Mouse (Mus musculus) heart, embryonic 14.5 days (tissue): ENCODE measurements around the gene Actn2. TPM values are rescaled to one million over a fixed set of nuclear protein-coding genes. Genes with fewer than 3 reads are reported as not detected.

ENCODE experiments used
- ATAC-seq: fragments of 200-750 bp; cut with Nextera tagmentation; 2 replicates; pipeline ENCODE4 v1.8.0; 2017; ENCODE audit warnings: low read depth, moderate TSS enrichment; ENCODE audit not compliant: insufficient number of reproducible peaks, insufficient read depth, low FRiP score
- H3K27ac ChIP-seq, 2 experiments: fragments of 200-500 bp in 1 of 2; fragments of 300-500 bp in 1 of 2; sonication (generic) in 1 of 2; replicated peaks in 1 of 2; 2 replicates each; pipeline ENCODE4 v1.5.1; 2012 to 2014; ENCODE audit warnings: low read depth in 2 of 2, low read length in 2 of 2, control low read depth in 1 of 2, mild to moderate bottlenecking in 1 of 2, mixed read lengths in 1 of 2; ENCODE audit not compliant: control insufficient read depth in 1 of 2, insufficient read depth in 1 of 2
- H3K27me3 ChIP-seq: fragments of 300-500 bp; sonication (generic); 2 replicates; pipeline ENCODE4 v1.6.1; 2014; ENCODE audit warnings: mild to moderate bottlenecking, low read length, control low read depth; ENCODE audit not compliant: control insufficient read depth, insufficient read depth
- H3K36me3 ChIP-seq: fragments of 300-500 bp; sonication (generic); 2 replicates; pipeline ENCODE4 v1.6.1; 2014; ENCODE audit warnings: mild to moderate bottlenecking, control low read depth, low read length, mixed read lengths; ENCODE audit not compliant: control insufficient read depth, insufficient read depth
- H3K4me1 ChIP-seq, 2 experiments: fragments of 200-500 bp in 1 of 2; fragments of 300-500 bp in 1 of 2; sonication (generic) in 1 of 2; 2 replicates each; pipeline ENCODE4 v1.6.1; 2012 to 2014; ENCODE audit warnings: low read length in 2 of 2, control low read depth in 1 of 2, mixed read lengths in 1 of 2; ENCODE audit not compliant: control insufficient read depth in 2 of 2, insufficient read depth in 2 of 2
- H3K4me2 ChIP-seq: fragments of 300-500 bp; sonication (generic); 2 replicates; pipeline ENCODE4 v1.6.1; 2014; ENCODE audit warnings: mild to moderate bottlenecking, low read length
- H3K4me3 ChIP-seq, 2 experiments: fragments of 200-500 bp in 1 of 2; fragments of 300-500 bp in 1 of 2; sonication (generic) in 1 of 2; 2 replicates each; pipeline ENCODE4 v1.5.1; 2012 to 2014; ENCODE audit warnings: low read length in 2 of 2, mild to moderate bottlenecking in 2 of 2, control low read depth in 1 of 2, low read depth in 1 of 2, moderate library complexity in 1 of 2; ENCODE audit not compliant: control insufficient read depth in 1 of 2, insufficient read depth in 1 of 2
- H3K9ac ChIP-seq: fragments of 300-500 bp; sonication (generic); 2 replicates; pipeline ENCODE4 v1.6.1; 2014; ENCODE audit warnings: mild to moderate bottlenecking, low read length
- H3K9me3 ChIP-seq: fragments of 300-500 bp; sonication (generic); 2 replicates; pipeline ENCODE4 v1.6.1; 2016; ENCODE audit warnings: low read length, control low read depth; ENCODE audit not compliant: control insufficient read depth
- WGBS: fragments of 180-500 bp; shearing (Covaris S2); extraction: QIAGEN DNeasy Blood & Tissue Kit; methylation state at CpG from one replicate; pipeline ENCODE4 v1.1.7; 2014; 5-methylcytosine and 5-hydroxymethylcytosine counted together
- polyA plus RNA-seq: library from polyadenylated mRNA; unstranded; fragments of >200 nt; fragmentation: Nextera tagmentation; extraction: Ambion mirVana; gene quantifications from 2 replicates; pipeline ENCODE4 v1.2.1, GENCODE M21; 2014

The Actn2 gene
- polyA plus RNA-seq, 1 experiment from 2014 or later = 1,376 TPM

GRCm38 (mm10) chr13:12361486-12361885 is 20.9 kb upstream of the Actn2 start:
- 66% methylated on average over 4 of the region's 4 CpGs for WGBS
- H3K27ac ChIP-seq = no peak overlapping the region

GRCm38 (mm10) chr13:12357554-12357953 is 17.0 kb upstream of the Actn2 start:
- H3K9me3 ChIP-seq = no peaks in the 10 kb centered on the region
- H3K36me3 ChIP-seq = no peaks in the 10 kb centered on the region
- no peak overlapping the region for H3K27ac ChIP-seq
- no peak overlapping the region for H3K9ac ChIP-seq
- H3K4me2 ChIP-seq = no peak overlapping the region
- no peak for ATAC-seq
- whole genome bisulfite sequencing = 61% methylated on average over 5 of the region's 5 CpGs
- no peak overlapping the region for H3K4me3 ChIP-seq
- H3K27me3 ChIP-seq = no peaks in the 10 kb centered on the region
- H3K4me1 ChIP-seq = peaks cover 3 to 8% of the 10 kb centered on the region in 2 experiments; a peak in 3 of 4 replicates

More at GRCm38 (mm10) chr13:12361486-12361885, 20.9 kb upstream of the Actn2 start:
- Histone ChIP-seq H3K9ac (no peak overlapping the region), H3K4me3 (no peak overlapping the region), H3K9me3 (no peaks in the 10 kb centered on the region), H3K4me1 (peaks cover 3 to 8% of the 10 kb centered on the region in 2 experiments; a peak in 3 of 4 replicates), H3K27me3 (no peaks in the 10 kb centered on the region), H3K36me3 (no peaks in the 10 kb centered on the region), H3K4me2 (no peak overlapping the region)
- no peak for ATAC-seq

- no peak overlapping the region for H3K9ac ChIP-seq
- H3K9me3 ChIP-seq = no peaks in the 10 kb centered on the region
- H3K27me3 ChIP-seq = no peaks in the 10 kb centered on the region
- no peak overlapping the region for H3K4me2 ChIP-seq
- H3K4me3 ChIP-seq = no peak overlapping the region
- no peak for ATAC-seq
- H3K27ac ChIP-seq = no peak overlapping the region
- no peaks in the 10 kb centered on the region for H3K36me3 ChIP-seq
- 52% methylated on average over 4 of the region's 4 CpGs for WGBS
- H3K4me1 ChIP-seq = peaks cover 3 to 5% of the 10 kb centered on the region in 2 experiments; a peak in 3 of 4 replicates
These were observed 15.6 kb upstream of the Actn2 start for GRCm38 (mm10) chr13:12356184-12356583.

- no peak for ATAC-seq
- Histone ChIP-seq H3K4me2 (no peak overlapping the region), H3K4me3 (no peak overlapping the region), H3K9ac (no peak overlapping the region), H3K27me3 (no peaks in the 10 kb centered on the region), H3K27ac (no peak overlapping the region), H3K36me3 (no peaks in the 10 kb centered on the region), H3K9me3 (no peaks in the 10 kb centered on the region), H3K4me1 (peaks cover 0 to 4% of the 10 kb centered on the region in 2 experiments; a peak in 1 of 4 replicates)
- 69% methylated on average over 13 of the region's 13 CpGs for WGBS
These were observed 8.8 kb upstream of the Actn2 start for GRCm38 (mm10) chr13:12349197-12349824.

GRCm38 (mm10) chr13:12346837-12347236 is 6.3 kb upstream of the Actn2 start:
- no peak overlapping the region for H3K4me3 ChIP-seq
- H3K36me3 ChIP-seq = no peaks in the 10 kb centered on the region
- peaks cover 0 to 4% of the 10 kb centered on the region in 2 experiments; a peak in 1 of 4 replicates for H3K4me1 ChIP-seq
- H3K9ac ChIP-seq = no peak overlapping the region
- ATAC-seq = no peak
- no peaks in the 10 kb centered on the region for H3K27me3 ChIP-seq
- H3K27ac ChIP-seq = no peak overlapping the region
- 40% methylated on average over 3 of the region's 3 CpGs for WGBS
- H3K4me2 ChIP-seq = no peak overlapping the region
- H3K9me3 ChIP-seq = no peaks in the 10 kb centered on the region

- Histone ChIP-seq H3K27me3 (no peaks in the 10 kb centered on the region), H3K9me3 (no peaks in the 10 kb centered on the region), H3K4me3 (no peak overlapping the region), H3K4me2 (peak overlapping the region; percentile 81), H3K4me1 (no peaks in the 10 kb centered on the region), H3K36me3 (peaks cover 6% of the 10 kb centered on the region), H3K9ac (no peak overlapping the region), H3K27ac (no peak overlapping the region; a peak in 1 of 4 replicates)
- no peak for ATAC-seq
- 49% methylated on average over 6 of the region's 6 CpGs for WGBS
These were observed 887 bp upstream of the Actn2 start for GRCm38 (mm10) chr13:12341447-12341846.

GRCm38 (mm10) chr13:12339446-12339845 is 1.1 kb downstream of the Actn2 start:
- peaks cover 22% of the 10 kb centered on the region for H3K36me3 ChIP-seq
- peak overlapping the region; percentile 93 for H3K9ac ChIP-seq
- peak overlapping the region; percentile 91 to 97 for H3K27ac ChIP-seq
- peak overlapping the region; percentile 72 to 84 for H3K4me3 ChIP-seq
- H3K4me1 ChIP-seq = peaks cover 0 to 12% of the 10 kb centered on the region in 2 experiments; a peak in 2 of 4 replicates
- no peaks in the 10 kb centered on the region for H3K27me3 ChIP-seq
- no peak for ATAC-seq
- H3K4me2 ChIP-seq = peak overlapping the region; percentile 81
- H3K9me3 ChIP-seq = no peaks in the 10 kb centered on the region

- H3K27ac ChIP-seq = peak overlapping the region; percentile 97 to 98
- H3K4me3 ChIP-seq = peak overlapping the region; percentile 44 to 72
- peak overlapping the region; percentile 81 for H3K4me2 ChIP-seq
- no peaks in the 10 kb centered on the region for H3K27me3 ChIP-seq
- ATAC-seq = peak; percentile 82
- H3K4me1 ChIP-seq = peaks cover 6 to 28% of the 10 kb centered on the region in 2 experiments
- WGBS = 22% methylated on average over 7 of the region's 7 CpGs
- H3K9me3 ChIP-seq = no peaks in the 10 kb centered on the region
- H3K9ac ChIP-seq = peak overlapping the region; percentile 93
- peaks cover 38% of the 10 kb centered on the region for H3K36me3 ChIP-seq
These were observed 2.8 kb downstream of the Actn2 start for GRCm38 (mm10) chr13:12337752-12338151.
